Mouse (Mus musculus): ENCODE data around the gene Galc. TPM values are rescaled to one million over a fixed set of nuclear protein-coding genes. Genes with fewer than 3 reads are reported as not detected.

Gene Galc
- polyA plus RNA-seq, 1 experiment from 2014 or later, result 4.7 TPM

GRCm38 (mm10) chr12:98280530-98280929, 21.3 kb upstream of the Galc start:
- 27% methylated on average over 5 of the region's 5 CpGs for WGBS
- Histone ChIP-seq H3K9me3 (replicated peaks) (no peaks in the 10 kb centered on the region), H3K27me3 (no peaks in the 10 kb centered on the region), H3K36me3 (no peaks in the 10 kb centered on the region), H3K4me2 (no peak overlapping the region), H3K4me1 (replicated peaks) (peaks cover 5% of the 10 kb centered on the region; the same call in 1 of the 2 replicates), H3K27ac (no peak overlapping the region), H3K4me3 (no peak overlapping the region), H3K9ac (no peak overlapping the region)
- ATAC-seq (replicated peaks; ENCODE audit: insufficient number of reproducible peaks, insufficient read depth, low FRiP score, low read depth), result no peak

- ATAC-seq (replicated peaks; ENCODE audit: insufficient number of reproducible peaks, insufficient read depth, low FRiP score, low read depth), result no peak
These were observed 13.2 kb upstream of the Galc start for GRCm38 (mm10) chr12:98272433-98272832.

GRCm38 (mm10) chr12:98270810-98271566, 11.7 kb upstream of the Galc start:
- no peak for ATAC-seq (replicated peaks; ENCODE audit: insufficient number of reproducible peaks, insufficient read depth, low FRiP score, low read depth)
- Histone ChIP-seq H3K4me2 (peak overlapping the region; percentile 31), H3K27ac (no peak overlapping the region), H3K9me3 (replicated peaks) (no peaks in the 10 kb centered on the region), H3K9ac (no peak overlapping the region), H3K27me3 (no peaks in the 10 kb centered on the region), H3K36me3 (no peaks in the 10 kb centered on the region), H3K4me1 (replicated peaks) (no peaks in the 10 kb centered on the region), H3K4me3 (peak overlapping the region; percentile 20)
- 60% methylated on average over 12 of the region's 12 CpGs for WGBS

More at GRCm38 (mm10) chr12:98272433-98272832, 13.2 kb upstream of the Galc start:
- H3K4me1 ChIP-seq (replicated peaks), result no peaks in the 10 kb centered on the region
- no peak overlapping the region for H3K4me2 ChIP-seq
- no peak overlapping the region for H3K9ac ChIP-seq
- WGBS, result 56% methylated on average over 7 of the region's 7 CpGs
- no peak overlapping the region for H3K27ac ChIP-seq
- H3K9me3 ChIP-seq (replicated peaks), result no peaks in the 10 kb centered on the region
- no peaks in the 10 kb centered on the region for H3K36me3 ChIP-seq
- H3K4me3 ChIP-seq, result no peak overlapping the region
- no peaks in the 10 kb centered on the region for H3K27me3 ChIP-seq

- peak overlapping the region; percentile 31 for H3K4me2 ChIP-seq
- no peaks in the 10 kb centered on the region for H3K36me3 ChIP-seq
- no peak overlapping the region for H3K27ac ChIP-seq
- H3K4me1 ChIP-seq (replicated peaks), result no peaks in the 10 kb centered on the region
- ATAC-seq (replicated peaks; ENCODE audit: insufficient number of reproducible peaks, insufficient read depth, low FRiP score, low read depth), result 0 out of 2 replicates have a peak, but pooled peaks have one; percentile 22
- H3K9ac ChIP-seq, result no peak overlapping the region
- H3K9me3 ChIP-seq (replicated peaks), result no peaks in the 10 kb centered on the region
- H3K4me3 ChIP-seq, result peak overlapping the region; percentile 20
- H3K27me3 ChIP-seq, result no peaks in the 10 kb centered on the region
- 48% methylated on average over 17 of the region's 17 CpGs for WGBS
These were observed 10.8 kb upstream of the Galc start for GRCm38 (mm10) chr12:98269791-98270745.

- H3K27me3 ChIP-seq, result no peaks in the 10 kb centered on the region
- peak within 1 kb of the TSS; percentile 11; the same call in 1 of the 2 replicates for H3K4me3 ChIP-seq
- H3K4me1 ChIP-seq (replicated peaks), result no peaks in the 10 kb centered on the region
- H3K9ac ChIP-seq, result no peak within 1 kb of the TSS
- H3K27ac ChIP-seq, result no peak within 1 kb of the TSS
- H3K4me2 ChIP-seq, result no peak within 1 kb of the TSS
- no peak for ATAC-seq (replicated peaks; ENCODE audit: insufficient number of reproducible peaks, insufficient read depth, low FRiP score, low read depth)
- H3K36me3 ChIP-seq, result no peaks in the 10 kb centered on the region
- 83% methylated on average over 13 of the region's 13 CpGs for WGBS
- H3K9me3 ChIP-seq (replicated peaks), result no peaks in the 10 kb centered on the region
These were observed 9.4 kb upstream of the Galc start, which contains the start of gene Gpr65 for GRCm38 (mm10) chr12:98268441-98269369. Gene Gpr65 (plus strand): TSS chr12:98268635.

GRCm38 (mm10) chr12:98265697-98266096, 6.4 kb upstream of the Galc start:
- ATAC-seq (replicated peaks; ENCODE audit: insufficient number of reproducible peaks, insufficient read depth, low FRiP score, low read depth), result no peak
- Histone ChIP-seq H3K9me3 (replicated peaks) (no peaks in the 10 kb centered on the region), H3K36me3 (no peaks in the 10 kb centered on the region), H3K27ac (no peak overlapping the region), H3K4me3 (no peak overlapping the region), H3K4me1 (replicated peaks) (no peaks in the 10 kb centered on the region), H3K27me3 (no peaks in the 10 kb centered on the region), H3K4me2 (no peak overlapping the region), H3K9ac (no peak overlapping the region)
- WGBS, result 82% methylated on average over 9 of the region's 9 CpGs

- no peaks in the 10 kb centered on the region for H3K36me3 ChIP-seq
- peak overlapping the region; percentile 78 for H3K4me3 ChIP-seq
- H3K27ac ChIP-seq, result peak overlapping the region; percentile 95
- WGBS, result 2% methylated on average over 12 of the region's 12 CpGs
- H3K27me3 ChIP-seq, result no peaks in the 10 kb centered on the region
- peak overlapping the region; percentile 79 for H3K4me2 ChIP-seq
- ATAC-seq (replicated peaks; ENCODE audit: insufficient number of reproducible peaks, insufficient read depth, low FRiP score, low read depth), result no peak; the same call in 1 of the 2 replicates
- no peaks in the 10 kb centered on the region for H3K9me3 ChIP-seq (replicated peaks)
- peaks cover 8% of the 10 kb centered on the region for H3K4me1 ChIP-seq (replicated peaks)
- H3K9ac ChIP-seq, result peak overlapping the region; percentile 97
These were observed 226 bp upstream of the Galc start for GRCm38 (mm10) chr12:98259518-98259852.

- peak; percentile 8; the same call in 1 of the 2 replicates for ATAC-seq (replicated peaks; ENCODE audit: insufficient number of reproducible peaks, insufficient read depth, low FRiP score, low read depth)
- Histone ChIP-seq H3K36me3 (no peaks in the 10 kb centered on the region), H3K9me3 (replicated peaks) (no peaks in the 10 kb centered on the region), H3K9ac (peak overlapping the region; percentile 97), H3K4me2 (peak overlapping the region; percentile 79), H3K27me3 (no peaks in the 10 kb centered on the region), H3K4me3 (peak overlapping the region; percentile 78), H3K27ac (peak overlapping the region; percentile 95), H3K4me1 (replicated peaks) (peaks cover 8% of the 10 kb centered on the region)
- under 1% methylated on average over 8 of the region's 8 CpGs for WGBS
These were observed 851 bp downstream of the Galc start for GRCm38 (mm10) chr12:98258371-98258844.

GRCm38 (mm10) chr12:98255373-98255995, 3.8 kb downstream of the Galc start:
- 74% methylated on average over 13 of the region's 13 CpGs for WGBS

GRCm38 (mm10) chr12:98252417-98252816, 6.8 kb downstream of the Galc start:
- H3K36me3 ChIP-seq, result no peaks in the 10 kb centered on the region; the same call in 1 of the 2 replicates
- no peaks in the 10 kb centered on the region for H3K27me3 ChIP-seq
- no peak overlapping the region for H3K27ac ChIP-seq
- H3K4me3 ChIP-seq, result no peak overlapping the region
- peaks cover 3% of the 10 kb centered on the region for H3K4me1 ChIP-seq (replicated peaks)
- H3K9me3 ChIP-seq (replicated peaks), result no peaks in the 10 kb centered on the region
- H3K4me2 ChIP-seq, result no peak overlapping the region
- ATAC-seq (replicated peaks; ENCODE audit: insufficient number of reproducible peaks, insufficient read depth, low FRiP score, low read depth), result no peak
- no peak overlapping the region for H3K9ac ChIP-seq
- 73% methylated on average over 2 of the region's 2 CpGs for WGBS

More at GRCm38 (mm10) chr12:98255373-98255995, 3.8 kb downstream of the Galc start:
- Histone ChIP-seq H3K36me3 (no peaks in the 10 kb centered on the region; the same call in 1 of the 2 replicates), H3K27me3 (no peaks in the 10 kb centered on the region), H3K4me2 (no peak overlapping the region), H3K9me3 (replicated peaks) (no peaks in the 10 kb centered on the region), H3K4me1 (replicated peaks) (peaks cover 8% of the 10 kb centered on the region), H3K27ac (no peak overlapping the region), H3K9ac (no peak overlapping the region), H3K4me3 (no peak overlapping the region)
- no peak for ATAC-seq (replicated peaks; ENCODE audit: insufficient number of reproducible peaks, insufficient read depth, low FRiP score, low read depth)
